Mouse (Mus musculus) midbrain, embryonic 16.5 days (tissue): ENCODE measurements at regions not wholly inside any gene's neighbourhood (a gene's known extent, or its start where the extent isn't known, plus 50 kb on each side); places are given as distances from the start of the nearest gene placed in this dataset.

Experiments
- ATAC-seq: fragments of 200-750 bp; cut with Nextera tagmentation; 2 replicates; pipeline ENCODE4 v1.8.0; 2017; ENCODE audit warnings: moderate TSS enrichment
- H3K27ac ChIP-seq: fragments of 300-500 bp; sonication (generic); 2 replicates; pipeline ENCODE4 v1.5.1; 2014; ENCODE audit warnings: mild to moderate bottlenecking, low read length, mixed read lengths
- H3K27me3 ChIP-seq: fragments of 300-500 bp; sonication (generic); 2 replicates; pipeline ENCODE4 v1.6.1; 2014; ENCODE audit warnings: low read depth, low read length, mixed read lengths; ENCODE audit not compliant: control insufficient read depth, insufficient read depth
- H3K36me3 ChIP-seq: fragments of 300-500 bp; sonication (generic); 2 replicates; pipeline ENCODE4 v1.6.1; 2014; ENCODE audit warnings: mild to moderate bottlenecking, low read length, moderate library complexity, mixed read lengths; ENCODE audit not compliant: control insufficient read depth, insufficient read depth
- H3K4me1 ChIP-seq: fragments of 300-500 bp; sonication (generic); 2 replicates; pipeline ENCODE4 v1.6.1; 2014; ENCODE audit warnings: mild to moderate bottlenecking, low read length, mixed read lengths; ENCODE audit not compliant: control insufficient read depth, insufficient read depth
- H3K4me2 ChIP-seq: fragments of 300-500 bp; sonication (generic); 2 replicates; pipeline ENCODE4 v1.6.1; 2014; ENCODE audit warnings: mild to moderate bottlenecking, low read length, mixed read lengths
- H3K4me3 ChIP-seq: fragments of 300-500 bp; sonication (generic); 2 replicates; pipeline ENCODE4 v1.5.1; 2014; ENCODE audit warnings: low read depth, mild to moderate bottlenecking, low read length, moderate library complexity, mixed read lengths
- H3K9ac ChIP-seq: fragments of 300-500 bp; sonication (generic); 2 replicates; pipeline ENCODE4 v1.6.1; 2014; ENCODE audit warnings: low read depth, low read length, mixed read lengths
- H3K9me3 ChIP-seq: fragments of 300-500 bp; sonication (generic); replicated peaks from 2 replicates; pipeline ENCODE4 v1.6.1; 2014; ENCODE audit warnings: mild to moderate bottlenecking, low read length, mixed read lengths; ENCODE audit not compliant: control insufficient read depth, poor library complexity, severe bottlenecking
- WGBS: fragments of 180-500 bp; shearing (Covaris S2); extraction: QIAGEN DNeasy Blood & Tissue Kit; methylation state at CpG from one replicate; pipeline ENCODE4 v1.1.7; 2014; 5-methylcytosine and 5-hydroxymethylcytosine counted together

DNA sequence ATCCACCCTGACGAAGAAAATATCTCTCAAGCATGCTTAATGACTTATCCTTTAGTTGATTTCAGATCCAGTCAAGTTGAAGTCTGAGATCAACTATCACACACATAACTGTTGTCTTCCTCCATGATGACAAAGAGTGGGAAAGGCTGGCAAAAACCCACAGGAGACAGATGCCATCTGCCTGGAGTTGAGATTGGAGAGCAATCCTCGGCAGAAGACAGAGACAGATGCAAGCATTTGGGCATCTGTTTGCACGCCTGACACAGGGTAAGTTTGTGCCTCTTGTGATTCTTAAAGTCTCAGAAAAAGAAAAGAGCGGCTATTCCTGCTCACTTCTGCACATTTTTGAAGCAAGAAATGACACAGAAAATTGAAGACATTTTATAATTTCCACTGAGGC lies 715.7 kb upstream of the Tmem132c start:
- Histone ChIP-seq H3K4me1 (no peaks in the 10 kb centered on the region), H3K27me3 (no peaks in the 10 kb centered on the region), H3K4me3 (no peak overlapping the region), H3K4me2 (no peak overlapping the region), H3K9ac (no peak overlapping the region), H3K9me3 (no peaks in the 10 kb centered on the region), H3K36me3 (no peaks in the 10 kb centered on the region), H3K27ac (no peak overlapping the region)
- WGBS: 89% methylated on average over 4 of the region's 4 CpGs
- no peak for ATAC-seq

DNA sequence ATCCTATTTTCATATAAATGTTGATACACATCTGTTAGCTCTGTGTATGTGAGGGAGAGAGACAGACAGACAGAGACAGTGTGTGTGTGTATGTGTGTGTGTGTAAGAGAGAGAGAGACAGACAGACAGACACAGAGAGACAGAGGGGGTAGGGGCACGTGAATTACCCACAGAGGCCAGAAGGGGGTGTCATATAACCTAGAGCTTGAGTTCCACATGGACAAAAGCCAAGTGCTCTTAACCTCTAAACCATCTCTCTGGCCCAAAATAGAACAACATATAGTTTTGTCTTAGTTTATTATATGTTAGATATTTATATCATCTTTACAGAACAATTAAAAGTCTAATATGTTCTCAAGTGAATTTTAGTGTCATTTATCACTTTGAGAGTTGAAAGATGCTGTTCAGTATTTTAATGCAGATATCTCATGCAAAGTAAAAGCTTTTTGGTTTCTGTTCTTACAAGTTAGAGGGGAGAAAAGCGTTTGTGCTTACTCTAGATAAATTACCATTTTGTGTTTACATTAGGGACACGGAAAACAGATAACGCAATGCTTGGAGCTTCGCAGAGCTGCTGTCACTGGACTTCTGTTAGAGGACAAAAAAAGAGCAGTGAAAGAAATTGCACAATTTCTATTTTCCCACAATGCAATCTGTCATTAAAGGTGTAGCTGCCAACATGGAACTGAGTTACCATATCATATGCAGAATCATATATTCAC lies 710.6 kb upstream of the Tmem132c start:
- H3K4me1 ChIP-seq: no peaks in the 10 kb centered on the region
- no peak for ATAC-seq
- no peak overlapping the region for H3K4me2 ChIP-seq
- H3K27ac ChIP-seq: no peak overlapping the region
- no peak overlapping the region for H3K9ac ChIP-seq
- H3K4me3 ChIP-seq: no peak overlapping the region
- no peaks in the 10 kb centered on the region for H3K36me3 ChIP-seq
- WGBS: 72% methylated on average over 5 of the region's 5 CpGs
- H3K27me3 ChIP-seq: no peaks in the 10 kb centered on the region
- H3K9me3 ChIP-seq: no peaks in the 10 kb centered on the region

DNA sequence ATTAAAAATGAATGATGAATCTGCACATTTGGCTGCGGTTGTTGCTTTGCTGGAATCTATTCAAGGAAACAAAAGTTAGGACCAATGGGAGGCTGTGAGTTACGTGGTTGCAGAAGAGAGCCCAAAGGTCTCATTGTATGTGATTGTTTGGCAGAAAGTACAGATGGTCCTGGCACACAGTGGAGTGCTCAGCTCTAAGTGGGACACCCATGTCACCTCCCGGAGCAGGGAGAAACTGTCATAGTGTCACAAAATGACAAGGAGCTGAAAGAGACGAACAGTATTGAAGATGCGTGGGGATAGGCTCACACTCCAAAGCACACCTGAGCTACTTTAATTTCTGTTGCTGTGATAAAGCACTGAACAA lies 710.1 kb upstream of the Tmem132c start:
- H3K9ac ChIP-seq: no peak overlapping the region
- 86% methylated on average over 5 of the region's 5 CpGs for WGBS
- H3K27me3 ChIP-seq: no peaks in the 10 kb centered on the region
- H3K9me3 ChIP-seq: no peaks in the 10 kb centered on the region
- H3K4me1 ChIP-seq: no peaks in the 10 kb centered on the region
- H3K27ac ChIP-seq: no peak overlapping the region
- ATAC-seq: no peak
- H3K4me2 ChIP-seq: no peak overlapping the region
- no peak overlapping the region for H3K4me3 ChIP-seq
- H3K36me3 ChIP-seq: no peaks in the 10 kb centered on the region

DNA sequence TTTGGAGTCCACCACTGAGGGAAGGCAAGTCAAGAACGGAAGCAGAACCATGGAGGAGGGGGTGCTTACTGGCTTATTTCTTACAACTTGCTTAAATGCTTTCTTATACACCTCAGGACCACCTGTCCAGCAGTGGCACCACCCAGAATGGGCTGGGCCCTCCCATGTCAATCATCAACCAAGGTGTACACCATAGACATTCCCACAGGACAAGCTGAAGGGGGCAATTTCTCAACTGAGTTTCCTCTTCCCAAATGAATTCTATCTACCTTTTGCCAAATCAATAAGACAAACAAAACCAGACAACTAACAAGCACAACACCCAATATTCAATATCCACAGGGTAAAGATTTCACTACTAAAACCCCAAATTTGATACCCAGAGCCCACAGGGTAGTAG lies 709.6 kb upstream of the Tmem132c start:
- 78% methylated on average over 1 of the region's 1 CpGs for WGBS
- H3K9ac ChIP-seq: no peak overlapping the region
- no peaks in the 10 kb centered on the region for H3K27me3 ChIP-seq
- no peaks in the 10 kb centered on the region for H3K36me3 ChIP-seq
- H3K27ac ChIP-seq: no peak overlapping the region
- no peak overlapping the region for H3K4me3 ChIP-seq
- no peak overlapping the region for H3K4me2 ChIP-seq
- ATAC-seq: no peak
- no peaks in the 10 kb centered on the region for H3K9me3 ChIP-seq
- no peaks in the 10 kb centered on the region for H3K4me1 ChIP-seq

DNA sequence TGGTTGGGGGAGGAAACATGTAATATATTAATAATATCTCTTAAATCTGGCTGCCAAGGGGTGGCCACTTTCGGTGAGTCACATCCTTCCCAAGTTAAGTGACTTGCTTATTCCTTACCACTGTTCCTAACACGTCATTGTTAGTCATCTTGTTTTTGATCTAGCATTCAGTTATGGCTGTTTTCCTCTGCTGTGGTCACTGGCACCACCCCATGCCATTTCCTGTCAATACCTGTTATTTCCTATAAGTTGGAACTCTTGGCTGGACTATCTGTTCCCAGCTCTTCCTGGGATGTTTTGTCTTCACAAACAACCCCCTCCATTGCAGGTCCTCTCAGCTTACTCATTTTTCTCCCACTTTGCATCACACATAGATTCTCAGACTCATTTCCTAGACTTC lies 703.5 kb upstream of the Tmem132c start:
- Histone ChIP-seq H3K4me2 (no peak overlapping the region), H3K9me3 (no peaks in the 10 kb centered on the region), H3K27me3 (no peaks in the 10 kb centered on the region), H3K9ac (no peak overlapping the region), H3K27ac (no peak overlapping the region), H3K36me3 (no peaks in the 10 kb centered on the region), H3K4me3 (no peak overlapping the region), H3K4me1 (no peaks in the 10 kb centered on the region)
- ATAC-seq: no peak
- WGBS: 89% methylated on average over 2 of the region's 2 CpGs

DNA sequence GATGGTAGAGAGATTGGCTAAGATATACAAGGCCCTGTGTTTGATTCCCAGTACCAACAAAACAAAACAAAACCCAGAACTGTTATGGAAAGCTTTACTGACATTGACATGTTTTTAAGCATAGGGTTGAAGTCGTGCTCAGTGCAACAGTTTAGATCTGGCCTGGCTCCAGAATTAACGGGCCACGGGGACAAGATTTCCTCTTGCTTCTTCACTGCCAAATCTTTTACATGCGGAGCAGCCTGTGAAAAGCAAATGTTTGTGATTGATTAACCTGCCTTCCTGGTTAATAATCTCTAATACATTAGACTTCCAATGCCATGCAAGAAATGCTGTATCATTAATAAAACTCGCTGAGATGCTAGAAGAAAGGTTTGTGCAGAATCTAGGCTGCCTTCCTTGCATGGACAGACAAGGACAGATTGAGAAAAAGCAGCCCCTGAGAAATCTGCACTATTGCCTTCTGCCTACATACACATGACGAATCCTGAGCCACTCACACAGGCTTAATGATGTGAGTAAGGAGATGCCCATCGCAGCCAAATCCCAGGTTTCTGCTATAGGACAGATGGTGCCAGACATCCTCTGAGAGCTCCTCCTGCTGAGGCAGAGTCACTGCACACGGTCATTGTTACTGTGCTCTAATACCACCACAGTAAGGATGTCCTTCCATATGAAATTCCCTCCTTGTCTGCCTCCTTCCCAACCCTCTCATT lies 697.2 kb upstream of the Tmem132c start:
- H3K4me3 ChIP-seq: no peak overlapping the region
- no peaks in the 10 kb centered on the region for H3K36me3 ChIP-seq
- no peak overlapping the region for H3K9ac ChIP-seq
- H3K4me1 ChIP-seq: no peaks in the 10 kb centered on the region
- no peaks in the 10 kb centered on the region for H3K27me3 ChIP-seq
- 54% methylated on average over 8 of the region's 8 CpGs for WGBS
- H3K9me3 ChIP-seq: no peaks in the 10 kb centered on the region
- ATAC-seq: no peak
- H3K27ac ChIP-seq: no peak overlapping the region
- no peak overlapping the region for H3K4me2 ChIP-seq

DNA sequence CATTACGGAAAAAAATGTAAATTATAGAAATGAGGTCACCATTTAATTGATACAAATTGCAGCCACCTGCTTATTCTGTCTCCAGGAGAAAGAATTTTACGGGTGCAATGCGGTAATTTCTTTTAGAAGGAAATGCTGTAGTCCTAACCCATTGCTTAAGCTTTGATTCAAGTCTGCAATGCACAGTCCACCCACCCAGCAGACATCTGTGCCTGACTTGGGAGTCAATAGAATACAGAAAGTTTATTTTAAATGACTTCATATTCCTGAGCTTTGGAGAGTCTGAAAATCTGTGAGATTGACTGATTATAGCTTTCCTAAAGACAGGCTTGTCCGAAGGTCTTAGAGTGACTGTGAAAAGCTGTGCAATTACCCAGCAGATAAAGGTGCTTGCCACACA lies 693.8 kb upstream of the Tmem132c start:
- 81% methylated on average over 4 of the region's 4 CpGs for WGBS
- no peak overlapping the region for H3K9ac ChIP-seq
- no peaks in the 10 kb centered on the region for H3K4me1 ChIP-seq
- no peak overlapping the region for H3K4me3 ChIP-seq
- no peaks in the 10 kb centered on the region for H3K9me3 ChIP-seq
- H3K27me3 ChIP-seq: no peaks in the 10 kb centered on the region
- no peaks in the 10 kb centered on the region for H3K36me3 ChIP-seq
- no peak overlapping the region for H3K4me2 ChIP-seq
- no peak for ATAC-seq
- H3K27ac ChIP-seq: no peak overlapping the region

DNA sequence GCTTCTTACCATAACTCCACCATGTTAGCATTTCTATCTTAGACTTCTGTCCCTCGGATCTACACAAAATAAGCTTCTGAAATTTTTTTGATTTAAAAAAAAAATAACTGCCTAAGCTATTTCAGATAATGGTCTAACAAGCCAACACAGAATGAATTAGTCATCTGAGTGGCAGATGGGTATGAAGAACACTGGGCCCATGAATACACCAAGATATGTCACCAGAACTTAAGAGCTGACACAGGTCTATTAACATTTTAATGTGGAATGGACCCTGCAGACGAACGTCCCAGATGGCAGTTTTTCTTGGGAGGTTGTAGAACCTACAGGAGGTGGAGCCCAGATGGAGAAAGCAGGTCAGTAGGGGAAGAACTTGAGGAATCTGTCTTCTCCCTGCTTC lies 689.9 kb upstream of the Tmem132c start:
- no peaks in the 10 kb centered on the region for H3K36me3 ChIP-seq
- no peak overlapping the region for H3K27ac ChIP-seq
- H3K9ac ChIP-seq: no peak overlapping the region
- H3K4me1 ChIP-seq: no peaks in the 10 kb centered on the region
- ATAC-seq: no peak
- no peaks in the 10 kb centered on the region for H3K27me3 ChIP-seq
- H3K4me3 ChIP-seq: no peak overlapping the region
- WGBS: 79% methylated on average over 3 of the region's 3 CpGs
- H3K4me2 ChIP-seq: no peak overlapping the region
- H3K9me3 ChIP-seq: no peaks in the 10 kb centered on the region

DNA sequence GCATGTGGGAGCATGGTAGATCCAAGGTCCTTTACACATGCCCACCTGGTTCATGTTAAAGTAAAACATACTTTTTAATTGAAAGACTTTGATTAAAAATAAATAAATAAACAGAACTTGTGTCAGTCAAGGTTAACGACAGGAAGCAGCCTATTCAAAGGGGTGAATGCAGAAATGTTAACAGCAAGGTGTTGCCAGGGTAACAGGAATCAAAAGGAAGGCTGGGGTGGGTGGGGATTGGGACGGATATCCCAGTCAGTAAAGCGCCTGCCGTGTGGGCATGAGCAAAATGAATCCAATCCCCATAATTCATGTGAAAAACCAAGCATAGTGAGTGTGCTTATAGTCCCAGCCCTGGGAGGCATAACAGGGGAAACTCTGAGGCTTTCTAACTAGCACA lies 682.6 kb upstream of the Tmem132c start:
- Histone ChIP-seq H3K4me2 (no peak overlapping the region), H3K36me3 (no peaks in the 10 kb centered on the region), H3K4me1 (peaks cover 2% of the 10 kb centered on the region; the same call in 1 of the 2 replicates), H3K9me3 (no peaks in the 10 kb centered on the region), H3K27ac (no peak overlapping the region), H3K27me3 (no peaks in the 10 kb centered on the region), H3K4me3 (no peak overlapping the region), H3K9ac (no peak overlapping the region)
- WGBS: 22% methylated on average over 4 of the region's 4 CpGs
- no peak for ATAC-seq
